In the genomic region with DNA sequence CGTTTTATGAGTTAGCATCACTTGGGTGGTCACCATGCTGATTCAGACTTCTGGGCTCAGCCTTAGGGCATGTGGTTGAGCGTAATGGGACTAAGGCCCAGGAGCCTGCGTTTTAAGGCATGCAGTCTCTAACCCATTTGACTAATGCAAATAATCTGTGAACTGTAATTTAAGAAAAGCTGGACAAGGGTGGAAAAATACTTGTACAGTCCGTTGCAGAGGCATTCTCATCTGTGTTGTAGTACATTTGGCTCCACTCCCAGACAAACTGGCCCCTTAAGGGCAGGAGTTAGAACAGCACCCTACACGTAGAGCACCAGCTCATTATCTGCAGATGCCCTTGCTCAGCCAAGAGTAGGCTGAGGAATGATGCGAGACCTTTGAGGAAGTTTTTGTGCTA, we compare ENCODE assay signal across 14 mouse cellular contexts. TPM values are rescaled to one million over a fixed set of nuclear protein-coding genes. Genes with fewer than 3 reads are reported as not detected.
A peak's percentile ranks its signal among the peaks of the same experiment; 100 is the strongest.
DNase-seq lines count a peak whose midpoint lies in the region; ATAC-seq and TF ChIP-seq lines count a peak whose summit lies in the region.
"Had no signal": no experiment of that assay in that cellular context is flagged by ENCODE, and none has a peak within 500 bp of the region (broad histone marks: within the 10 kb centered on the region; RNA-seq: fewer than 3 reads in every experiment).

No protein-coding gene starts in this region.

- TF ChIP-seq POLR2A in lung, adult 2 months (IDR thresholded peaks at IDR 0.05; ENCODE audit: borderline replicate concordance, extremely low read depth, low read depth, low read length) = no peak

- no peak overlapping the region for H3K27ac ChIP-seq in lung, embryonic 14.5 days (ENCODE audit: low read depth)
- peak overlapping the region; percentile 70 for H3K27ac ChIP-seq in kidney, postnatal 0 days
- H3K27ac ChIP-seq in stomach, embryonic 15.5 days = peak overlapping the region; percentile 36; the same call in 1 of the 2 replicates
- H3K27ac ChIP-seq in midbrain, embryonic 14.5 days (replicated peaks; ENCODE audit: low read depth, low read length) = no peak overlapping the region
- H3K27ac ChIP-seq: limb, embryonic 13.5 days had no signal

- WGBS in lung, embryonic 14.5 days = 70% methylated on average over 6 of the region's 6 CpGs
- WGBS in lung, adult 2 months = 56% methylated on average over 6 of the region's 6 CpGs
- 48% methylated on average over 6 of the region's 6 CpGs for WGBS in kidney, postnatal 0 days
- 62% methylated on average over 6 of the region's 6 CpGs for WGBS in stomach, embryonic 15.5 days
- WGBS in midbrain, embryonic 14.5 days = 94% methylated on average over 6 of the region's 6 CpGs

- TF ChIP-seq CTCF in lung, embryonic 14.5 days (IDR thresholded peaks at IDR 0.05; ENCODE audit: low read depth) = no peak
- no peak for TF ChIP-seq CTCF in lung, adult 2 months (IDR thresholded peaks at IDR 0.05; ENCODE audit: insufficient read depth, low read length)
- peak; percentile 17; the same call in 1 of the 2 replicates for TF ChIP-seq CTCF in kidney, postnatal 0 days (IDR thresholded peaks at IDR 0.05; ENCODE audit: low read depth)

- H3K9me3 ChIP-seq in lung, embryonic 14.5 days (ENCODE audit: low read depth, low read length) = no peaks in the 10 kb centered on the region
- no peaks in the 10 kb centered on the region for H3K9me3 ChIP-seq in kidney, postnatal 0 days (replicated peaks; ENCODE audit: low read length)
- H3K9me3 ChIP-seq in stomach, embryonic 15.5 days = no peaks in the 10 kb centered on the region
- H3K9me3 ChIP-seq in midbrain, embryonic 14.5 days (ENCODE audit: control insufficient read depth, low read length) = no peaks in the 10 kb centered on the region
- H3K9me3 ChIP-seq: limb, embryonic 13.5 days; megakaryocyte, embryonic 14.5 days had no signal

- no peak overlapping the region for H3K4me2 ChIP-seq in lung, embryonic 14.5 days
- no peak overlapping the region for H3K4me2 ChIP-seq in kidney, postnatal 0 days (ENCODE audit: low read length)
- no peak overlapping the region for H3K4me2 ChIP-seq in stomach, embryonic 15.5 days
- H3K4me2 ChIP-seq in midbrain, embryonic 14.5 days (ENCODE audit: low read length) = no peak overlapping the region
- H3K4me2 ChIP-seq: limb, embryonic 13.5 days had no signal

- DNase-seq in adrenal gland, adult (ENCODE audit: inconsistent age in 2 of 2, low spot score in 1 of 2) = peak; percentile 50 to 69
- no peak for DNase-seq in adrenal gland, adult 18-20 months (ENCODE audit: low spot score in 2 of 2)
- peak; percentile 31 for DNase-seq in lung, embryonic 14.5 days
- DNase-seq in lung, adult 2 months = no peak
- peak; percentile 45 for DNase-seq in kidney, postnatal 0 days (ENCODE audit: low spot score)
- no peak for DNase-seq in urinary bladder, adult 18-20 months (ENCODE audit: low spot score in 2 of 2)
- DNase-seq in midbrain, embryonic 14.5 days = no peak
- DNase-seq: cerebellum, adult 8-10 months; retina, postnatal 1 day had no signal

- H3K36me3 ChIP-seq in lung, embryonic 14.5 days (ENCODE audit: insufficient read depth) = peaks cover 67% of the 10 kb centered on the region
- H3K36me3 ChIP-seq in kidney, postnatal 0 days (ENCODE audit: insufficient read depth, low read length) = peaks cover 25% of the 10 kb centered on the region; the same call in 1 of the 2 replicates
- peaks cover 13% of the 10 kb centered on the region for H3K36me3 ChIP-seq in stomach, embryonic 15.5 days
- peaks cover 70% of the 10 kb centered on the region for H3K36me3 ChIP-seq in midbrain, embryonic 14.5 days (ENCODE audit: control insufficient read depth, insufficient read depth, low read length)

- no peaks in the 10 kb centered on the region for H3K27me3 ChIP-seq in lung, embryonic 14.5 days (ENCODE audit: insufficient read depth, low read length)
- H3K27me3 ChIP-seq in kidney, postnatal 0 days (ENCODE audit: insufficient read depth, low read length) = no peaks in the 10 kb centered on the region
- H3K27me3 ChIP-seq in stomach, embryonic 15.5 days (replicated peaks) = no peaks in the 10 kb centered on the region
- no peaks in the 10 kb centered on the region for H3K27me3 ChIP-seq in midbrain, embryonic 14.5 days (ENCODE audit: control insufficient read depth, insufficient read depth, low read length)
- H3K27me3 ChIP-seq: limb, embryonic 13.5 days; megakaryocyte, embryonic 14.5 days had no signal

- no peak overlapping the region for H3K9ac ChIP-seq in lung, embryonic 14.5 days
- no peak overlapping the region for H3K9ac ChIP-seq in kidney, postnatal 0 days (ENCODE audit: low read depth, low read length)
- H3K9ac ChIP-seq in stomach, embryonic 15.5 days = no peak overlapping the region
- H3K9ac ChIP-seq in midbrain, embryonic 14.5 days (replicated peaks; ENCODE audit: low read length) = no peak overlapping the region
- H3K9ac ChIP-seq: limb, embryonic 13.5 days had no signal

- no peaks in the 10 kb centered on the region for H3K4me1 ChIP-seq in lung, embryonic 14.5 days (ENCODE audit: insufficient read depth)
- H3K4me1 ChIP-seq in lung, adult 2 months (ENCODE audit: control insufficient read depth, insufficient read depth, low read length) = no peaks in the 10 kb centered on the region; the same call in 1 of the 2 replicates
- 0 out of 2 replicates have a peak, but pooled peaks cover 9% of the 10 kb centered on the region for H3K4me1 ChIP-seq in kidney, postnatal 0 days (replicated peaks; ENCODE audit: insufficient read depth, low read length)
- no peaks in the 10 kb centered on the region; the same call in 1 of the 2 replicates for H3K4me1 ChIP-seq in stomach, embryonic 15.5 days
- H3K4me1 ChIP-seq in midbrain, embryonic 14.5 days (ENCODE audit: control insufficient read depth, insufficient read depth, low read length) = no peaks in the 10 kb centered on the region

- no peak overlapping the region for H3K4me3 ChIP-seq in lung, embryonic 14.5 days (ENCODE audit: low read depth, low read length)
- H3K4me3 ChIP-seq in lung, adult 2 months (replicated peaks; ENCODE audit: extremely low read depth, low read depth, low read length) = no peak overlapping the region
- H3K4me3 ChIP-seq in kidney, postnatal 0 days (replicated peaks; ENCODE audit: low read depth, low read length) = no peak overlapping the region
- H3K4me3 ChIP-seq in stomach, embryonic 15.5 days (replicated peaks) = no peak overlapping the region
- no peak overlapping the region for H3K4me3 ChIP-seq in midbrain, embryonic 14.5 days (replicated peaks; ENCODE audit: low read depth, low read length)
- H3K4me3 ChIP-seq: limb, embryonic 13.5 days; megakaryocyte, embryonic 14.5 days had no signal

- ATAC-seq in lung, embryonic 14.5 days (ENCODE audit: insufficient read depth) = no peak
- ATAC-seq in kidney, postnatal 0 days (replicated peaks; ENCODE audit: low FRiP score, low read depth) = peak; percentile 76
- peak; percentile 82 for ATAC-seq in stomach, embryonic 15.5 days (ENCODE audit: insufficient read depth, low FRiP score, low read depth)
- ATAC-seq in midbrain, embryonic 14.5 days (ENCODE audit: low FRiP score, low TSS enrichment) = no peak
- ATAC-seq: forebrain, embryonic 16.5 days; hindbrain, embryonic 16.5 days had no signal

RNA-seq across cellular contexts. Expression of a gene that starts 6.0 kb away (rescaled TPM):
- 10 to 100 TPM; 24.6 to 25.0 TPM for total RNA-seq in adrenal gland, adult 18-20 months (2021)
- 60.4 and 64.1 TPM in 2 replicates for polyA plus RNA-seq in lung, embryonic 14.5 days (2014; fragmentation: Nextera tagmentation; extraction: Ambion mirVana)
- 11.9 and 15.4 TPM in 2 replicates for polyA plus RNA-seq in lung, adult 2 months (2012; rRNA removed)
- polyA plus RNA-seq in kidney, postnatal 0 days (2015; fragmentation: Nextera tagmentation; extraction: Ambion mirVana) = 92.7 and 94.1 TPM in 2 replicates
- 61.4 and 65.1 TPM in 2 replicates for polyA plus RNA-seq in stomach, embryonic 15.5 days (2015; fragmentation: Nextera tagmentation; extraction: Ambion mirVana)
- polyA plus RNA-seq in midbrain, embryonic 14.5 days (2014; fragmentation: Nextera tagmentation; extraction: Ambion mirVana) = 55.6 and 64.4 TPM in 2 replicates

RNA-seq across cellular contexts. Expression of a gene that starts 11.4 kb away (rescaled TPM):
- total RNA-seq in adrenal gland, adult 18-20 months (2021) = 10 to 100 TPM; 67.0 to 81.9 TPM
- polyA plus RNA-seq in lung, embryonic 14.5 days (2014; fragmentation: Nextera tagmentation; extraction: Ambion mirVana) = 89.1 and 93.1 TPM in 2 replicates
- 37.7 and 51.0 TPM in 2 replicates for polyA plus RNA-seq in lung, adult 2 months (2012; rRNA removed)
- polyA plus RNA-seq in kidney, postnatal 0 days (2015; fragmentation: Nextera tagmentation; extraction: Ambion mirVana) = 118 and 128 TPM in 2 replicates
- polyA plus RNA-seq in stomach, embryonic 15.5 days (2015; fragmentation: Nextera tagmentation; extraction: Ambion mirVana) = 95.9 and 113 TPM in 2 replicates
- polyA plus RNA-seq in midbrain, embryonic 14.5 days (2014; fragmentation: Nextera tagmentation; extraction: Ambion mirVana) = 47.2 and 69.8 TPM in 2 replicates

RNA-seq across cellular contexts. Expression of a gene that starts 17.1 kb away (rescaled TPM):
- 10 to 100 TPM; 17.2 to 19.0 TPM for total RNA-seq in adrenal gland, adult 18-20 months (2021)
- 28.1 and 29.7 TPM in 2 replicates for polyA plus RNA-seq in lung, embryonic 14.5 days (2014; fragmentation: Nextera tagmentation; extraction: Ambion mirVana)
- 4.5 and 8.5 TPM in 2 replicates for polyA plus RNA-seq in lung, adult 2 months (2012; rRNA removed)
- polyA plus RNA-seq in kidney, postnatal 0 days (2015; fragmentation: Nextera tagmentation; extraction: Ambion mirVana) = 18.9 and 19.6 TPM in 2 replicates
- 21.9 and 22.6 TPM in 2 replicates for polyA plus RNA-seq in stomach, embryonic 15.5 days (2015; fragmentation: Nextera tagmentation; extraction: Ambion mirVana)
- 25.6 and 31.7 TPM in 2 replicates for polyA plus RNA-seq in midbrain, embryonic 14.5 days (2014; fragmentation: Nextera tagmentation; extraction: Ambion mirVana)

RNA-seq across cellular contexts. Expression of a gene that starts 17.4 kb away (rescaled TPM):
- total RNA-seq in adrenal gland, adult 18-20 months (2021) = 1 to 10 TPM; 5.2 to 6.2 TPM
- polyA plus RNA-seq in lung, embryonic 14.5 days (2014; fragmentation: Nextera tagmentation; extraction: Ambion mirVana) = 0.67 and 2.0 TPM in 2 replicates
- 1.3 and 2.1 TPM in 2 replicates for polyA plus RNA-seq in lung, adult 2 months (2012; rRNA removed)
- 1.5 and 1.7 TPM in 2 replicates for polyA plus RNA-seq in kidney, postnatal 0 days (2015; fragmentation: Nextera tagmentation; extraction: Ambion mirVana)
- 1.2 and 2.4 TPM in 2 replicates for polyA plus RNA-seq in stomach, embryonic 15.5 days (2015; fragmentation: Nextera tagmentation; extraction: Ambion mirVana)
- polyA plus RNA-seq in midbrain, embryonic 14.5 days (2014; fragmentation: Nextera tagmentation; extraction: Ambion mirVana) = 13.1 and 16.6 TPM in 2 replicates

RNA-seq across cellular contexts. Expression of a gene that starts 49.2 kb away (rescaled TPM):
- total RNA-seq in adrenal gland, adult 18-20 months (2021) = 10 to 100 TPM; 54.7 to 56.1 TPM
- 29.0 and 34.5 TPM in 2 replicates for polyA plus RNA-seq in lung, embryonic 14.5 days (2014; fragmentation: Nextera tagmentation; extraction: Ambion mirVana)
- 3.3 and 4.5 TPM in 2 replicates for polyA plus RNA-seq in lung, adult 2 months (2012; rRNA removed)
- polyA plus RNA-seq in kidney, postnatal 0 days (2015; fragmentation: Nextera tagmentation; extraction: Ambion mirVana) = 69.5 and 90.6 TPM in 2 replicates
- polyA plus RNA-seq in stomach, embryonic 15.5 days (2015; fragmentation: Nextera tagmentation; extraction: Ambion mirVana) = 38.2 and 41.1 TPM in 2 replicates
- polyA plus RNA-seq in midbrain, embryonic 14.5 days (2014; fragmentation: Nextera tagmentation; extraction: Ambion mirVana) = 55.4 and 70.5 TPM in 2 replicates

Comparison
In these comparisons a context has a peak if more than half of its experiments do, and no peak if none do; other contexts are left out.
1. DNase-seq: peak in adrenal gland, adult (2 of 2), lung, embryonic 14.5 days (single experiment) and kidney, postnatal 0 days (single experiment); none in adrenal gland, adult 18-20 months (0 of 2), lung, adult 2 months (single experiment), urinary bladder, adult 18-20 months (0 of 2) and midbrain, embryonic 14.5 days (single experiment).
2. ATAC-seq: peak in kidney, postnatal 0 days (single experiment) and stomach, embryonic 15.5 days (single experiment); none in lung, embryonic 14.5 days (single experiment) and midbrain, embryonic 14.5 days (single experiment).
3. H3K27ac ChIP-seq: peak in kidney, postnatal 0 days (single experiment) and stomach, embryonic 15.5 days (single experiment); none in lung, embryonic 14.5 days (single experiment) and midbrain, embryonic 14.5 days (single experiment).